Mouse (Mus musculus) CH12.LX (cell line): Measurements from ENCODE around the gene Snai1. TPM values are rescaled to one million over a fixed set of nuclear protein-coding genes. Genes with fewer than 3 reads are reported as not detected.

ENCODE experiments used
- DNase-seq: peaks from one replicate; pipeline ENCODE4 v3.0.0-alpha.2; 2013; ENCODE audit errors: extremely low read depth
- H3K27ac ChIP-seq: 2 replicates; pipeline ENCODE4 v1.5.1; 2012; ENCODE audit warnings: low read depth, mild to moderate bottlenecking, control low read depth, moderate library complexity; ENCODE audit not compliant: insufficient read depth
- H3K27me3 ChIP-seq: replicated peaks from 2 replicates; pipeline ENCODE3; 2012; ENCODE audit warnings: inconsistent platforms
- H3K36me3 ChIP-seq, 2 experiments: replicated peaks in 1 of 2; 2 replicates each; pipeline versions ENCODE3 to v1.6.1; 2012; ENCODE audit warnings: inconsistent platforms in 1 of 2, low read length in 1 of 2, mild to moderate bottlenecking in 1 of 2, mixed read lengths in 1 of 2, moderate library complexity in 1 of 2; ENCODE audit not compliant: control insufficient read depth in 1 of 2, insufficient read depth in 1 of 2
- H3K4me1 ChIP-seq, 2 experiments: 2 replicates each; pipeline ENCODE4 v1.6.1; 2012; ENCODE audit warnings: inconsistent platforms in 1 of 2, moderate library complexity in 1 of 2; ENCODE audit not compliant: insufficient read depth in 2 of 2, control insufficient read depth in 1 of 2
- H3K4me2 ChIP-seq: 2 replicates; pipeline ENCODE4 v1.6.1; 2012; ENCODE audit warnings: low read depth, mild to moderate bottlenecking, control low read depth; ENCODE audit not compliant: poor library complexity, insufficient read depth, severe bottlenecking
- H3K4me3 ChIP-seq, 3 experiments: fragments of 150-350 bp in 1 of 3; sonication (generic) in 1 of 3; replicated peaks in 1 of 3; 2 replicates each; pipeline versions ENCODE3 to v1.5.1; 2011 to 2012; ENCODE audit warnings: low read depth in 2 of 3, low read length in 2 of 3, mild to moderate bottlenecking in 2 of 3, moderate library complexity in 2 of 3, control low read depth in 1 of 3, improper control_type of control experiment in 1 of 3, inconsistent platforms in 1 of 3, mixed read lengths in 1 of 3; ENCODE audit not compliant: poor library complexity in 1 of 3
- H3K79me2 ChIP-seq: replicated peaks from 2 replicates; pipeline ENCODE4 v1.6.1; 2012; ENCODE audit warnings: mild to moderate bottlenecking, moderate library complexity; ENCODE audit not compliant: control insufficient read depth, poor library complexity, insufficient read depth, severe bottlenecking; ENCODE audit errors: extremely low read depth
- H3K9ac ChIP-seq: 2 replicates; pipeline ENCODE4 v1.6.1; 2012; ENCODE audit warnings: low read depth, mild to moderate bottlenecking, control low read depth, moderate library complexity; ENCODE audit not compliant: insufficient read depth
- H3K9me3 ChIP-seq: replicated peaks from 2 replicates; pipeline ENCODE3; 2012; ENCODE audit warnings: low read length, inconsistent platforms, mixed read lengths
- BHLHE40 ChIP-seq: IDR thresholded peaks from 2 replicates; pipeline ENCODE4 v1.6.1; 2011; ENCODE audit warnings: mild to moderate bottlenecking, low read depth, low read length, improper control_type of control experiment
- CHD1 ChIP-seq: IDR thresholded peaks from 2 replicates; pipeline ENCODE4 v1.6.1; 2012; ENCODE audit warnings: low read depth, low read length, improper control_type of control experiment, inconsistent platforms
- CHD2 ChIP-seq: IDR thresholded peaks from 2 replicates; pipeline ENCODE4 v1.6.1; 2011; ENCODE audit warnings: low read length, improper control_type of control experiment
- CTCF ChIP-seq, 2 experiments: IDR thresholded peaks in 1 of 2; conservative IDR thresholded peaks in 1 of 2; 2 replicates each; pipeline ENCODE4 v1.5.1; 2011 to 2012; ENCODE audit warnings: low read depth in 2 of 2, low read length in 2 of 2, improper control_type of control experiment in 1 of 2, inconsistent platforms in 1 of 2, mild to moderate bottlenecking in 1 of 2, moderate library complexity in 1 of 2
- EP300 ChIP-seq: IDR thresholded peaks from 2 replicates; pipeline ENCODE4 v1.6.1; 2011; ENCODE audit warnings: low read length, improper control_type of control experiment
- ETS1 ChIP-seq: conservative IDR thresholded peaks from 2 replicates; pipeline ENCODE4 v1.6.1; 2012; ENCODE audit warnings: low read depth, mild to moderate bottlenecking, inconsistent platforms, low read length, improper control_type of control experiment, moderate library complexity
- GABPA ChIP-seq: IDR thresholded peaks from 2 replicates; pipeline ENCODE4 v1.6.1; 2012; ENCODE audit warnings: low read depth, low read length, improper control_type of control experiment, inconsistent platforms; ENCODE audit not compliant: insufficient replicate concordance
- IRF4 ChIP-seq: IDR thresholded peaks from 2 replicates; pipeline ENCODE4 v1.6.1; 2014; ENCODE audit warnings: low read depth, mild to moderate bottlenecking, inconsistent platforms, low read length, improper control_type of control experiment
- JUN ChIP-seq: IDR thresholded peaks from 2 replicates; pipeline ENCODE4 v1.6.1; 2011; ENCODE audit warnings: low read depth, mild to moderate bottlenecking, low read length, improper control_type of control experiment, moderate library complexity; ENCODE audit not compliant: insufficient read depth
- MAFK ChIP-seq: IDR thresholded peaks from 2 replicates; pipeline ENCODE4 v1.6.1; 2011; ENCODE audit warnings: low read length, improper control_type of control experiment; ENCODE audit not compliant: insufficient replicate concordance
- MEF2A ChIP-seq: IDR thresholded peaks from 2 replicates; pipeline ENCODE4 v1.6.1; 2014; ENCODE audit warnings: low read depth, mild to moderate bottlenecking, inconsistent platforms, low read length, improper control_type of control experiment, borderline replicate concordance
- MYC ChIP-seq: IDR thresholded peaks from 2 replicates; pipeline ENCODE4 v1.6.1; 2011; ENCODE audit warnings: low read depth, mild to moderate bottlenecking, improper control_type of control experiment, low read length
- NELFE ChIP-seq: IDR thresholded peaks from 2 replicates; pipeline ENCODE4 v1.6.1; 2011; ENCODE audit warnings: low read depth, low read length, improper control_type of control experiment
- NRF1 ChIP-seq: IDR thresholded peaks from 2 replicates; pipeline ENCODE4 v1.6.1; 2014; ENCODE audit warnings: low read depth, mild to moderate bottlenecking, inconsistent platforms, low read length, improper control_type of control experiment, moderate library complexity
- RAD21 ChIP-seq: IDR thresholded peaks from 2 replicates; pipeline ENCODE4 v1.6.1; 2011; ENCODE audit warnings: low read depth, mild to moderate bottlenecking, low read length, improper control_type of control experiment, moderate library complexity
- SIN3A ChIP-seq: IDR thresholded peaks from 2 replicates; pipeline ENCODE4 v1.6.1; 2012; ENCODE audit warnings: low read length, improper control_type of control experiment, inconsistent platforms
- SMC3 ChIP-seq: IDR thresholded peaks from 2 replicates; pipeline ENCODE4 v1.6.1; 2011; ENCODE audit warnings: low read depth, low read length, improper control_type of control experiment
- TCF12 ChIP-seq: IDR thresholded peaks from 2 replicates; pipeline ENCODE4 v1.6.1; 2014; ENCODE audit warnings: low read depth, mild to moderate bottlenecking, inconsistent platforms, low read length, improper control_type of control experiment
- UBTF ChIP-seq: IDR thresholded peaks from 2 replicates; pipeline ENCODE4 v1.6.1; 2012; ENCODE audit warnings: low read depth, mild to moderate bottlenecking, inconsistent platforms, low read length, improper control_type of control experiment, moderate library complexity
- ZC3H11A ChIP-seq: IDR thresholded peaks from 2 replicates; pipeline ENCODE4 v1.6.1; 2012; ENCODE audit warnings: low read depth, mild to moderate bottlenecking, inconsistent platforms, low read length, improper control_type of control experiment
- dilution Hi-C: fragments of 300-500 bp; cut with MboI; formaldehyde crosslinking; loops from 2 replicates; pipeline ENCODE4 v1.14.3; 2020; ENCODE audit warnings: low sequenced_read_pairs; ENCODE audit not compliant: extremely low pct_unique_long_range_greater_than_20kb, extremely low pct_ligation_motif_present
- in situ Hi-C: fragments of 300-500 bp; cut with MboI; formaldehyde crosslinking; loops from 3 replicates; pipeline ENCODE4 v1.14.3; 2019; ENCODE audit warnings: low sequenced_read_pairs, low pct_ligation_motif_present, low pct_unique_long_range_greater_than_20kb, mixed read lengths
- polyA plus RNA-seq: library from polyadenylated mRNA; unstranded; fragments of >175 nt; gene quantifications from 2 replicates; pipeline ENCODE4 v1.2.1, GENCODE M21; 2012; ENCODE audit warnings: low read depth; ENCODE audit not compliant: insufficient read length
- total RNA-seq, 2 experiments: library from RNA; depleted of rRNA; stranded (reverse); fragments of 300-350 nt in 1 of 2; fragments of >200 nt in 1 of 2; gene quantifications; 2 replicates each; pipeline ENCODE4 v1.2.3; 2012 to 2014

Snai1 gene
- total and polyA plus RNA-seq, 3 experiments = 1.6 to 12.6 (median 3.1) TPM

GRCm38 (mm10) chr2:167532131-167532530 lies 5.9 kb upstream of the Snai1 start:
- TF ChIP-seq CHD2 (peak; percentile 28; the same call in 1 of the 2 replicates), NELFE (peak; percentile 39; the same call in 1 of the 2 replicates), SIN3A (0 out of 2 replicates have a peak, but pooled peaks have one; percentile 45), CTCF (conservative IDR thresholded peaks at IDR 0.05 in 1 of 2, IDR thresholded peaks at IDR 0.05 in 1 of 2; ENCODE audit: low read depth in 2 of 2, low read length in 2 of 2) (peak; percentile 78 to 96), NRF1 (0 out of 2 replicates have a peak, but pooled peaks have one; percentile 18), MEF2A (0 out of 2 replicates have a peak, but pooled peaks have one; percentile 32), SMC3 (peak; percentile 95), JUN (no peak), ETS1 (no peak), ZC3H11A (peak; percentile 83), MYC (no peak), RAD21 (peak; percentile 86), UBTF (no peak), TCF12 (0 out of 2 replicates have a peak, but pooled peaks have one; percentile 40), IRF4 (0 out of 2 replicates have a peak, but pooled peaks have one; percentile 19)
- H3K9ac ChIP-seq = no peak overlapping the region
- H3K79me2 ChIP-seq = no peaks in the 10 kb centered on the region
- H3K4me1 ChIP-seq = peaks cover 7 to 14% of the 10 kb centered on the region in 2 experiments
- H3K9me3 ChIP-seq = no peaks in the 10 kb centered on the region
- no peak overlapping the region for H3K4me2 ChIP-seq
- in situ Hi-C loops (loop anchor here (5.0 to 10.0 kb wide), 3 partner anchors 70 to 373 kb away; no protein-coding TSS in a partner anchor), dilution Hi-C loops (no loop called here)
- H3K4me3 ChIP-seq = no peak overlapping the region
- H3K27ac ChIP-seq = no peak overlapping the region
- DNase-seq = no peak
- H3K36me3 ChIP-seq = no peaks in the 10 kb centered on the region
- H3K27me3 ChIP-seq = no peaks in the 10 kb centered on the region

- no peaks in the 10 kb centered on the region for H3K9me3 ChIP-seq
- H3K9ac ChIP-seq = no peak overlapping the region
- H3K27me3 ChIP-seq = no peaks in the 10 kb centered on the region
- H3K4me2 ChIP-seq = no peak overlapping the region
- in situ Hi-C loops (loop anchor here (5.0 to 10.0 kb wide), 3 partner anchors 68 to 371 kb away; no protein-coding TSS in a partner anchor), dilution Hi-C loops (no loop called here)
- H3K79me2 ChIP-seq = peaks cover 4% of the 10 kb centered on the region
- H3K27ac ChIP-seq = no peak overlapping the region
- H3K36me3 ChIP-seq = peaks cover under 1 to 3% of the 10 kb centered on the region in 2 experiments
- H3K4me1 ChIP-seq = peaks cover 12 to 19% of the 10 kb centered on the region in 2 experiments
- TF ChIP-seq CHD1 (no peak), MAFK (no peak), BHLHE40 (no peak), GABPA (no peak), MEF2A (no peak), EP300 (no peak), RAD21 (no peak)
- no peak overlapping the region for H3K4me3 ChIP-seq
- DNase-seq = no peak
These were observed 4.1 kb upstream of the Snai1 start for GRCm38 (mm10) chr2:167533880-167534279.
